Mouse (Mus musculus) kidney, embryonic 14.5 days (tissue): ENCODE data around the gene Slc29a3. TPM values are rescaled to one million over a fixed set of nuclear protein-coding genes. Genes with fewer than 3 reads are reported as not detected.

Experiments
- ATAC-seq: fragments of 200-750 bp; cut with Nextera tagmentation; 2 replicates; pipeline ENCODE4 v1.8.0; 2017; ENCODE audit warnings: moderate number of reproducible peaks, mild to moderate bottlenecking, moderate TSS enrichment, moderate library complexity; ENCODE audit not compliant: low FRiP score, low TSS enrichment
- H3K27ac ChIP-seq: fragments of 300-500 bp; sonication (generic); 2 replicates; pipeline ENCODE4 v1.5.1; 2014; ENCODE audit warnings: low read depth, mild to moderate bottlenecking, low read length, moderate library complexity, mixed read lengths
- H3K27me3 ChIP-seq: fragments of 300-500 bp; sonication (generic); 2 replicates; pipeline ENCODE4 v1.6.1; 2014; ENCODE audit warnings: mild to moderate bottlenecking, low read length; ENCODE audit not compliant: control insufficient read depth, insufficient read depth
- H3K36me3 ChIP-seq: fragments of 300-500 bp; sonication (generic); 2 replicates; pipeline ENCODE4 v1.6.1; 2014; ENCODE audit warnings: low read length, mixed read lengths; ENCODE audit not compliant: control insufficient read depth, insufficient read depth
- H3K4me1 ChIP-seq: fragments of 300-500 bp; sonication (generic); 2 replicates; pipeline ENCODE4 v1.6.1; 2014; ENCODE audit warnings: low read length, mixed read lengths; ENCODE audit not compliant: control insufficient read depth, insufficient read depth
- H3K4me2 ChIP-seq: fragments of 300-500 bp; sonication (generic); replicated peaks from 2 replicates; pipeline ENCODE4 v1.6.1; 2014; ENCODE audit warnings: low read depth, mild to moderate bottlenecking, low read length
- H3K4me3 ChIP-seq: fragments of 300-500 bp; sonication (generic); 2 replicates; pipeline ENCODE4 v1.5.1; 2014; ENCODE audit warnings: mild to moderate bottlenecking, low read length
- H3K9ac ChIP-seq: fragments of 300-500 bp; sonication (generic); 2 replicates; pipeline ENCODE4 v1.6.1; 2014; ENCODE audit warnings: low read depth, mild to moderate bottlenecking, low read length, moderate library complexity
- H3K9me3 ChIP-seq: fragments of 300-500 bp; sonication (generic); 2 replicates; pipeline ENCODE4 v1.6.1; 2016; ENCODE audit warnings: low read length; ENCODE audit not compliant: control insufficient read depth
- WGBS: fragments of 180-500 bp; shearing (Covaris S2); extraction: QIAGEN DNeasy Blood & Tissue Kit; methylation state at CpG from one replicate; pipeline ENCODE4 v1.1.7; 2014; 5-methylcytosine and 5-hydroxymethylcytosine counted together
- polyA plus RNA-seq: library from polyadenylated mRNA; unstranded; fragments of >200 nt; fragmentation: Nextera tagmentation; extraction: Ambion mirVana; gene quantifications from 2 replicates; pipeline ENCODE4 v1.2.1, GENCODE M21; 2014

Gene Slc29a3
- polyA plus RNA-seq, 1 experiment from 2014 or later, result 10.8 TPM

GRCm38 (mm10) chr10:60706268-60706667 is 46.3 kb downstream of the Slc29a3 start:
- Histone ChIP-seq H3K27me3 (no peaks in the 10 kb centered on the region), H3K9me3 (no peaks in the 10 kb centered on the region), H3K36me3 (no peaks in the 10 kb centered on the region), H3K4me3 (no peak overlapping the region), H3K27ac (no peak overlapping the region), H3K9ac (no peak overlapping the region), H3K4me2 (no peak overlapping the region), H3K4me1 (no peaks in the 10 kb centered on the region)
- ATAC-seq, result no peak
- WGBS, result 84% methylated on average over 4 of the region's 4 CpGs

DNA sequence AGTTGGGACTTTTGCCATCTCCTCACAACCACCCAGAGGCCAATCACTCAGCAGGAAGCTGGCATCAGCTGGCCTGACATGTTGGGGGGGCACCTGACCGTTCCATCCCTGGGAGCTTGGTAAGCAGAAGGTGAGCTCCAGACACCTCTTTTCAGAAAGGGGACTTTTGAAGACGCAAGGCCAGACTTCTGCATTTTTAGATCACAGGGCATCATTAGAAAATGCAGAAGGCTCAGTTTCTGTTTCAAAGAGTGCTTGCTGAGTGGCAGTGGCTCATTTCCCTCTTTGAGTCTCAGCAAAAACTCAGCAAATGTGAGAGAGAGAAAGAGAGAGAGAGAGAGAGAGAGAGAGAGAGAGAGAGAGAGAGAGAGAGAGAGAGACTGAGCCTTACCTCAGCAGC is 47.5 kb downstream of the Slc29a3 start:
- no peak overlapping the region for H3K4me3 ChIP-seq
- H3K4me2 ChIP-seq, result no peak overlapping the region
- no peak overlapping the region for H3K27ac ChIP-seq
- H3K4me1 ChIP-seq, result no peaks in the 10 kb centered on the region
- H3K27me3 ChIP-seq, result no peaks in the 10 kb centered on the region
- ATAC-seq, result no peak
- WGBS, result 74% methylated on average over 2 of the region's 2 CpGs
- no peak overlapping the region for H3K9ac ChIP-seq
- no peaks in the 10 kb centered on the region for H3K9me3 ChIP-seq
- no peaks in the 10 kb centered on the region for H3K36me3 ChIP-seq

DNA sequence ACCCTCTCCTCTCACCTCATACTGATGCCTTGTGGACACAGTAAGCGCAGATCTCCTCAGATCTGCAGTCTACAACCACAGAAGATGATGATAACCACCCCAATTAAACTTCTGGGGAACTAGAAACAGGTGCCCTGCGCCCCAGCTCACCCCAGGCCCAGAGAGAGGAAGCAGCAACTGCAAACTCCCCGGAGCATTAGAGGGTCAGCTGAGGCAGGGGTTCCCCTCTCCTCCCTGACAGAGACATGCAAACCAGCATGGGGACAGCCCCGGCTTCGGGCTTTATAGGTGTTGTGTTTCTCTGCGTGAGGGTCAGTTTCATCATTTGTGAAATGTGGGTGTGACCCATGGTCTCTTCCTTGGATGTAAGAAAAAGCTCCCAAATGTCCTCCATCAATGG is 54.8 kb downstream of the Slc29a3 start:
- ATAC-seq, result no peak
- Histone ChIP-seq H3K27me3 (no peaks in the 10 kb centered on the region), H3K9ac (no peak overlapping the region), H3K36me3 (no peaks in the 10 kb centered on the region), H3K4me2 (no peak overlapping the region), H3K27ac (no peak overlapping the region), H3K9me3 (no peaks in the 10 kb centered on the region), H3K4me3 (no peak overlapping the region), H3K4me1 (no peaks in the 10 kb centered on the region)
- WGBS, result 84% methylated on average over 6 of the region's 6 CpGs

DNA sequence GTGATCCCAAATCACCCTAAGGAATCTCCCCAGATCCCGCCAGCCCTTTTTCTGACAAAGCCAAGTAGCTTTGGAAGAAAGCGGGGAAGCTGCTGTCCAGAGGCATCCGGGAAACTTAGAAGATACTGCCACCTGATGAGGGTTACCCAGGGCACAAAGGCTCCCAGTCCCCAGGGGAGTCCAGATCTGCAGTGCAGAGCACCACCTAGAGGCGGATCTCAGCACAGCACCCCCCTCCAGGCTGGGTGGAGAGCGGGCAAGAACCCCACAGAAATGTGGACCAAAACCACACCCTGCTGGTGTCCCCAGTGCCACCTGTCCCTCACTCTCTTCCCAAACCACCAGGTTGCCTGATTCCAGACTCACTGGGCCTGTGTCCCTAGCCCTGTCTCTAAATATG is 55.6 kb downstream of the Slc29a3 start:
- Histone ChIP-seq H3K9me3 (no peaks in the 10 kb centered on the region), H3K9ac (no peak overlapping the region), H3K36me3 (no peaks in the 10 kb centered on the region), H3K4me2 (no peak overlapping the region), H3K27ac (no peak overlapping the region), H3K4me1 (no peaks in the 10 kb centered on the region), H3K27me3 (no peaks in the 10 kb centered on the region), H3K4me3 (no peak overlapping the region)
- ATAC-seq, result no peak; the same call in 1 of the 2 replicates
- WGBS, result 11% methylated on average over 5 of the region's 5 CpGs

DNA sequence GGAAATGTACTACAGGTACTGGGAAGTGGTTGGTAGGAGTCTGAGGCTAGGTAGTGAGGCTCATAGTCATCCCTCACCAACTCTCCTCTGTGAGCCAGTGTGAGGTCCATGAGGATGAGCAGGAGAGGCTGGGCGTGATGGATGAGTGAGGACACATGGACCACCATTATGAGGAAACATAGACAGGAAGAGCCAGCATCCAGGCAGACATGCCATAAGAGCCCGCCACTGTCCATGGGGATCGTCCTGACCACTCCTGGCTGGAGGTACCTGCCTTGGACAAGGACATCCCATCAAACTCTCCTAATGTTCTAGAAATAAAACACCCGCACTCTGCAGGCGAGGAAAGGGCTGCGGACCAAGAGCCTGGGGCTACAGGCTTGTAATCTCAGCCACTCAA is 56.2 kb downstream of the Slc29a3 start, which contains the start of gene Cdh23:
TSS of gene Cdh23 (minus strand) at position 101 of the 400 bp plus-strand sequence.
- Histone ChIP-seq H3K4me2 (no peak within 1 kb of the TSS), H3K27me3 (no peaks in the 10 kb centered on the region), H3K9me3 (no peaks in the 10 kb centered on the region), H3K4me1 (no peaks in the 10 kb centered on the region), H3K4me3 (no peak within 1 kb of the TSS), H3K9ac (no peak within 1 kb of the TSS), H3K36me3 (no peaks in the 10 kb centered on the region), H3K27ac (no peak within 1 kb of the TSS)
- WGBS, result 82% methylated on average over 6 of the region's 6 CpGs
- no peak for ATAC-seq

DNA sequence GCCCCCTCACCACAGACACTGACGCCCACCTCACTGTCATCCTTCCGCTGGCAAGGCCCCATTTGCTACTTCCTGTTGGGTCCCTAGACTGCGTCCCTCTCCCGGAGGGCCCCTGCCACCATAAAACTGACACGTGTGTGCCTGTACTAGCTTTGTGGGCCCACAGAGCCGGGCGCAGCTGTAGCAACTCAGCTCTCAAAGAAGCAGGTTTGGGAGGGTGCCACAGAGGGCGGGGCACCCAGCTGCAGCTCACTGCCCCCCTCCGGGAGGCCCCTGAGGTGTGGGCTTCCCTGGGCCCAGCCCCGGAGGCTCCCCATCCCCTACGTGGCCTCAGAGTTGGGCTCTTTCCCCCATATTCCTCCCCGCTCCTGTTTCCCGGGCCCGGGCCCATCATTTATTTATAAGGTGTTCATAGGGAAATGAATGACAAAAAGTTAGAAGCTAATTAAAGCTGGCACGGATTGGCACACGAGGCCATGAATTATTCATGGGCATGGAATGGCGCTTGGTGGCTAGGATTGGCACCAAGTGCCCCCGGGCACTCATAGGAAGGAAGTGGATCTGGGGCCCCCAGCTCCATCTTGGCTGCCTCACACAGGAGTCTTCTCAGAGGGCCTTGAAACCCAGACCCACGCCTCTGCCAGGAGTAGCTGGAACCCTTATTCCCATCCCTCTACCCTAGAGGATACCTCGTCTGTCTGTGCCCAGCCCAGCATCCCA is 60.8 kb downstream of the Slc29a3 start:
- no peak for ATAC-seq
- Histone ChIP-seq H3K4me1 (peaks cover 5% of the 10 kb centered on the region), H3K36me3 (no peaks in the 10 kb centered on the region), H3K9ac (no peak overlapping the region), H3K27me3 (peaks cover 24% of the 10 kb centered on the region), H3K9me3 (no peaks in the 10 kb centered on the region), H3K4me3 (no peak overlapping the region), H3K4me2 (no peak overlapping the region), H3K27ac (no peak overlapping the region)
- WGBS, result 57% methylated on average over 20 of the region's 20 CpGs

DNA sequence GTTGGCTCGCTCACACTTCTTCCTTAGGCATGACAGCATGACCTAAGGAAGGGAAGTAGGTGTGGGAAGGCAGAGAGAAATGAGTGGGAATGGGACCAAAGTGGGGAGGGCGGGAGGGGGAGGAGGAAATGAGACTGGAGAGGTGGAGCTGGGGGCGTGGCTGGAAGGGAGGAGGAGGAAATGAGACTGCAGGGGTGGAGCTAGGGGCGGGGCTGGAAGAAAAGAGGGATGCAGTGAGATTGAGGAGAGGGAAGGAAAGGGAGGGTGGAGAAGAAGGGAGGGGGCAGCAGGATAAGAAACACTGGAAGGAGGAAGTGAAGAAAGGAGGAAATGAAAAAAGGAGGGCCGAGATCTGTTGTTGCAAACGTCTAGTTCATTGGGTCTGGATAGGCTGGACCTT is 61.6 kb downstream of the Slc29a3 start:
- Histone ChIP-seq H3K4me3 (no peak overlapping the region), H3K9ac (no peak overlapping the region), H3K4me1 (peaks cover 14% of the 10 kb centered on the region), H3K4me2 (no peak overlapping the region), H3K27me3 (peaks cover 33% of the 10 kb centered on the region), H3K36me3 (no peaks in the 10 kb centered on the region), H3K27ac (no peak overlapping the region), H3K9me3 (no peaks in the 10 kb centered on the region)
- WGBS, result 44% methylated on average over 6 of the region's 6 CpGs
- no peak for ATAC-seq

GRCm38 (mm10) chr10:60689396-60689795 is 63.2 kb downstream of the Slc29a3 start:
- Histone ChIP-seq H3K36me3 (no peaks in the 10 kb centered on the region), H3K4me3 (no peak overlapping the region), H3K9ac (no peak overlapping the region), H3K4me1 (peaks cover 17% of the 10 kb centered on the region), H3K4me2 (no peak overlapping the region), H3K27ac (no peak overlapping the region), H3K9me3 (no peaks in the 10 kb centered on the region), H3K27me3 (peaks cover 49% of the 10 kb centered on the region)
- WGBS, result 78% methylated on average over 4 of the region's 4 CpGs
- ATAC-seq, result no peak

GRCm38 (mm10) chr10:60687011-60687776 is 65.4 kb downstream of the Slc29a3 start:
- under 1% methylated on average over 76 of the region's 76 CpGs for WGBS
- H3K27me3 ChIP-seq, result peaks cover 55% of the 10 kb centered on the region
- peak; percentile 74 for ATAC-seq

More at GRCm38 (mm10) chr10:60687011-60687776, 65.4 kb downstream of the Slc29a3 start:
- Histone ChIP-seq H3K9me3 (no peaks in the 10 kb centered on the region), H3K4me2 (peak overlapping the region; percentile 100), H3K4me1 (peaks cover 17% of the 10 kb centered on the region), H3K4me3 (peak overlapping the region; percentile 59), H3K36me3 (no peaks in the 10 kb centered on the region), H3K27ac (no peak overlapping the region), H3K9ac (peak overlapping the region; percentile 48)
